Mouse (Mus musculus): ENCODE data around the gene Ccdc146.

Ccdc146 gene

DNA sequence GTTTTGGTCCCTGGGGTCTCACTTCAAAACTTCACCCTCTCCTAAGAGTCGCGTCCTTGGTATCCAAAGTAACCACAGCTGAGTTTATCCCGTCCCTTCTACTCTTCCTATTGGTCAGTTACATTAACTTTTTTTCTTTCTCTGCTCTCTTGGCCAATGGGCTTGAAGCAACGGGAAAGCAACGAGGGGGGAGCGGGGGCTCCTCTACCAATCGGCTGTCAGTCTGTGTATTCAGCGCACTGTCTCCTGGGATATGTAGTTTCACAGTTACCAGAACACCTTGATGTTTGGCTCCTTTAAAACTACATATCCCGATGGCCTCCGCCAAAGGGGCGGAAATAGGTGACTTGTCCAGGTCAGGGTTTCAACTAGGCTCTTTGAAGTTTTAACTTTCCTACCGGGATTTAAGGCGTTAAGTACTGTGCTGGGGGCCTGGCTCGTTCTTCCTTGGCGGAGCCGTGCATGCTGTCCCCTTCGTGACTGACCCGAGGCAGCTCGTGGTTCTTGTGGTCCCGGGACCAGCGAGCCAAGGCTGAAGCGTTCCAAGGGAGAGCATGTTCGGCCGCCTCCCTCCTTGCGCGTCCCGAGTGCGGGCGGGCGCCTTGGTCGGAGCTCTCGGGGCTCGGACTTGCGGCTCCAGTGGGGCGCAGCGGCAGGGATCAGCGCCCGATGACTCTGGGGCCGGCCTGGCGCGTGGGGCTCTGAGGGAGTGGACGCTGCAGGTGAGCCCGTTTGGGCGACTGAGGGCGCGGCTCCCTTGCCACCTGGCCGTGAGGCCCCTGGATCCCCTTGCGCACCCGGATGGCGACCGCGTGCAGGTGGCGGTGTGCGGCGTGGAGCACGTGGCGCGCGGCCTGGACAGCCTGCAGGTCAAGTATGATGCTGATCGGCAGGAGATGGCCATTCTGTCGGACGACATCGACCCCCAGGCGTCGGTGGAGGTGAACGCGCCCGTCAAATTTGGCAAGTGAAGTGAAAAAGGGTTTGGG lies at the start of gene Ccdc146, which contains the start of gene Fam185a:
Gene Ccdc146, minus strand, starts transcription at position 64 of the 989 bp plus-strand sequence.
Gene Fam185a, plus strand, starts transcription at position 345 of the 989 bp plus-strand sequence.
- peak; percentile 97 for DNase-seq

DNA sequence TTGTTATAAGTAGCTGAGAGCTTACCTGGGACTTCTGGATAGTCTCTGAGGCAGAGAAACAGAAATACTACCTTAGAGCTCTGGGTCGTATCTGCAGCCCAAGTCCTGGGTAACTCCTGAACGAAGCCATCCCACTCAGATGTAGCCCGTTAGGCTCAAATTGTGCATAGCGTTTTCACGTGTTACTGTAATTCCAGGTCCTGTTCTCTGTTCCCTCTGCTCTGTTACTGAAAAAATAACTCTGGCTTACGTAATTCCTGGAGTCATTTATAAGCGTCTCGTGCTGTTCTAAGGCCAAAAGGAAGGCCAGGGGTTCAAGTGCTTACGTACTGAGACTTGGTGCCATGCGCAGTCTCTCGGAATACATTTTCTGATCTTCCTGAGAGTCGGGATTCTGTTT lies 43.6 kb upstream of the Ccdc146 start:
- DNase-seq: no peak

DNA sequence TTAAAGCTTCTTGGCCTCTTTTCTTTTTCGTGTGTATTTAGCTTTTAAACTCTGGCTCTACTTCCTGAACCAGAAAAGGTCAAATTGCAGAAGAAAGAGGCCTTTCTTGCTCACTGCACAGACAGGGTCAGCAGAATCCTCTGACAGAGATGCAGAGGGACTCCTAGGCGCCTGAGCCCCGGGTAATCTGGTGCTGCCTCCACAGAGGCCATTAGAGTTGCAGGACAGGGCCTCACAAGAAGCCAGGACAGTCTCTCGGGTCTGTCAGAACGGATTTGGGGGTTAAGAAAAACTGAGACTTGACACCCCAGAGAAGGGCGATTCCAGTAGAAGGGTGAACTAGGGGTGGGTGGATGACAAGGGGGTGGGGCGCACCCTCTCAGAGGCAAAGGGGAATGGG lies 42.9 kb upstream of the Ccdc146 start:
- no peak for DNase-seq

DNA sequence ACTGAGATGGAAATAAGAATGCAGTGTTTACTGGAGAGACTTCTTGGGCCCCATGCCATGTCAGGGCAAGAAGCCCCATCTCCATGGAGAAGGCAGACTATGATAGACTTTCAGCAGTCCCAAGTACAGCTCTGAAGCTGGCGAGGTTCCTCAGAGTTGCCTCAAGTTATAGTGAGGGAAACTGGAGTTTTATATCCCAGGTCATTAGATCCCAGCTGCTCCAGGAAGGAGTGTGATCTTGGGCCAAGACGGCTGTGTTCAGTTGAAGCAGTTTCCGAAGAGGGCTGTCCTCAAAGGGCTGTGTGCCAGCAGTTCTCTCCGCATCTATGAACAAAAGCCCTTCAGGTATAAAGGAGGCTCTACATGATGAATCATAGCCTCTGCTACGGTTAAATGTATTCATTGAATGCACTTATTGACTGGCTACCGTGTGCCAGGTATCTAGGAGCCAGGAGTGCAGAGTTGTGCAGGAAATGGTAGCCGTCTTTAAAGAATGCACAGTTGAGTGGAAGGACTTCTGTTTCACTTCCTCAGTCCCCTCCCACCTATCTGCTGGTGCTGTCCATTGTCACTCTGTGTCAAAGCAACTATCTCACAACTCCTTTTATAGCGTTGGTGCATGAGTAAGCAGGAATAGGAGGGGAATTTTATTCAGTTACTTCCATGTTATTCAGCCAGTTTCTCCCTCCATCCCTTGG lies 16.5 kb upstream of the Ccdc146 start:
- peak; percentile 10 for DNase-seq

DNA sequence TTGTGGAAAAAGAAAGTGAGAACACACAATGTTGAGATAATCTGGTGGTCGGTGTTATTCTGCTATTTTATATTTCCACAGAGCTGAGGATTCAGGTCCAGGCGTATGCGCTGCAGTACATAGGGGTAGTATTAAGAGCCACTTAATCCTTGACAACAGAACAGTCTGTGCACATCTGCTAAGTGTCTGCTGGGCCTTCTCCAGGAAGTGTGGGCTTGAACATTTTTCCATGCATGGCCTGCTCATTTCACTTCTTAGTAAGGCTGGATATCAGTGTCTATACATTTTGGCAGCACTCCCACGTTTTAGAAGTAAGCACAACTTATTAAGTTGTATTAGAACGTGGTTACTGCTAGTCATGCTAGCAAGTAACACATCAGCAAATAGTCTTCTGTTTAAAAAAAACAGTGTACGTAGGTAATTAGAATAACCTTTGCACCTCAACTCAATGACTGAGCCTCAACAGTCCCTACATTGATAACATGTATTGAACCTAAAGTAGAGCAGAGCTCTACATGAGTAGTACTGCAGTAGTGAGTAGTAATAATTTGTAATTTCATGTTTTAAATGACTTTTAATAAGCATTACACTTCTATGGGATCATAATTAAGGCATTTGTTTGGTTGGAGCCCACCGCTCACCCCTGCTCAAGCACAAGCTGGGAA lies 15.1 kb upstream of the Ccdc146 start:
- no peak for DNase-seq

DNA sequence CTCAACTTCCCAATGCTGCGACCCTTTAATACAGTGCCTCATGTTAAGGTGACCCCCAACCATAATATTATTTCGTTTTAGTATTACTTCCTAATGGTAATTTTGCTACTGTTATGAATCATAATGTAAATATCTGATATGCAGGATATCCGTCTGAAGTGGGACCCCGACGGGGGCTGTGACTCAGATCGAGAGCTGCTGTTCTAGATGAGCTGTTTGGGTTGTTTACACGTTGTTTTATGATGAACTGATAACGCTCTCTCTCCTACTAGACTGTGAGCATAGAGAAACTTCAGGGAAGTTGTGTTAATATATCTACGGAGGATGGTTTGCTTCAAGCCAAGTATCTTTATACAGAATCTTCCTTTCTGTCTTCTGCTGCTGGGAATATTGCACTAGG lies 14.0 kb upstream of the Ccdc146 start:
- DNase-seq: no peak

DNA sequence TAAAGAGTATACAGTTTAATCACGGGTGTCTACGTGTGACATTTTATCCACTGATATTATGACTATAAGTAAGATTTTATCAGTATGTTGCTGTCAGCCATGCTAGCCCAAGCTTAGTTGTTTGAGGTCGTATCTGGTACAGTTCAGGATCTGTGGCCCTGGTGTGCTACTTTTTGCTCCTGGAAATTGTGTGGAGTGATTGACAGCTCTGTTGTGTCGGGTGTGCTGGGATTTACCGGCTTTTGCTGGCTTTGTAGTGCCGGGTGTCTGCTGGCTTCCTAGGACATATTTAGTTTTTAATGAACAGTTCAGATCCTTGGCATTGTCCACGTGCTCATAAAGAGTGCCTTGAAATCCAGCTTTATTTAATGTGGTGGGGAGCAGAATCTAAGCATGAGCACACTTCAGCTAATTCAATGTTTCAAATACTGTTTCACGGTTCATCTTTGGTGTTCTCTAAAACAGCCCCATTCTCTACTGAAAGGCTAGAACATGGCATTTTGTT lies 12.0 kb upstream of the Ccdc146 start:
- DNase-seq: no peak

DNA sequence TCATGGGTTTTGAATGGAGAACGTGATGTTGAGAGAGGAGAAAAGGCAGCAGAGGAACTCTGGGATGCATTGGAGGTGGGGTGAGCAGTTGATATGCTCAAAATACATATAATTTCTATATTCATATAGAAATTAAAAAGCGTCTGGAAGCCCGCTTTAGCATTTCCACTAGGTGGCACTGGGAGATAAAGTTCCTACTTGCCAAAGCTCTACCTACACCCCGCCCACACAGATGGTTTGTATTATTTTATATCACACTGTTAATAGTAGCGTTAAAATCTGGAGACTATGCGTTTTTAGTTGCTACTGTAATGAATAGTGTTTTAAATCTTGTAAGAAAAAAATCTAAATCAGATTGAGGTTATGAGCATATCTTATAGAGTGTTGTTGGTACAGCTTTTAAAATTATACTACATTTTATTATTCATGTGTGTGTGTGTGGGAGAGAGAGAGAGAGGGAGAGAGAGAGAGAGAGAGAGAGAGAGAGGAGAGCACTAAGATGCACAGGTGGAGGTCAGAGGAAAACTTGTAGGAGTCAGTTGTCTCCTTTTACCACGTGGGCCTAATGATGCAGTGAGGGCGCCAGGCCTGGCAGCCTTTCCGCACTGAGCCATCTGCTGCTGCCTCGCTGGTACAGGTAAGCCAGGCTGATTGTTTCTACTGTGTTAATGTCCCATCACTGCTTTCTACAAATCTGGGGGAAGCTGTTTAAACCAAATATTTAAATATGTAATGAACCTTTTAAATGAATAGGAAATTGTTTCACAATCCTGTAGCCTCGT lies 9.9 kb upstream of the Ccdc146 start:
- DNase-seq: peak; percentile 70

DNA sequence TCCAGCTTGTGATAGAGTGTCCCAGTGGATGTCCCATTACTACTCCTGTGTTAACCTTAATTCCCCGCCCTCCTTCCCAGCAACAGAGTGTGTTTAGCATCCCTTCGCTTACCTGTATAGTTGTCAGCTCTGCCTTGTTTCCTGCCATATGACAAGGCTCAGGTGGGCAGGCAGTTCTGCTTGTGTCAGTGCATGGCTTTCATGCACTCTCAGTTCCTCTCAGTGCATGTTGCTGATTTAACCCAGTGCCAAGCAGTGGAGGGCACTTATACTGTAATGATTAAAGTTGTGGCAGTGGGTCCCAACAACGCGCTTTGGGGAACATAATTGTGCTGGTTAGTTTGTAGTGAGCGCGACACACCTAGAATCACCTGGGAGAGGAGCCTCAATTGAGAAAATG lies 2.2 kb upstream of the Ccdc146 start:
- DNase-seq: no peak

DNA sequence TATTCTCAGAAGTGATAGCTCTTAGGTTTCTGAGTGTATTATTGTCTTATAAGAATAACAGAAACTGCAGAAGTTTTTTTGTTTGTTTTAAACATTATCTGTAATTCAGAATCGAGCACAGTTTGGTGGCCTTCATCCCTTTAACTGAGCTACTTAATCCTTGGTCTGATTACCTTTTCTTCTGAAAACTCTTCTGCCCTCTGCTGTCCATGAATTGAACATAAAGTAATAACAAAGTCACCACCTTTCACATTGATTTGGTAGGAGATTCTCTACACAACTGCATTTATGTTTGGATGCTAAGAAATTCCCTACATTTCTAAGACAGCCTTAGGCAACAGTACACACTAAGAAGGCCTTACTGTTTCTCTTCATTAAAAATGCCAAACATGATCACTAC lies 3.9 kb downstream of the Ccdc146 start:
- no peak for DNase-seq

DNA sequence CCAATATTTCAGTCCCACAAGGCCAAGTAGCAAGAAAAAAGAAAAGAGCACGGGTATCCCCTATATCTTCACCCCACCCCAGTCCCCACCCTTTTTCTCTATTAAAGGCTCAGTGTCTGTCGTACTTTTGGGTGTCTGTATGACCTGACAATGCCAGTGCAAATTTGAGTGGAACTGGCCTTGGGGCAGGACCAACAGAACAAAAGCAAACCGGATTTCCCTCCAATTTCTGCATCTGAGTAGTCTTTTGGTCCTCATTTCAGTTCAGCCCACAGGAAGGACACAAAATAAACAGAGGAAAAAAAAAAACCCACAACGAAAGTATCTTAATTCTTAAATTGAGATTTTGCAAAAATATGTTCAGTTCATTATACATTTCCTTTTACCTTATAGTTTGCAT lies 5.9 kb downstream of the Ccdc146 start:
- no peak for DNase-seq

DNA sequence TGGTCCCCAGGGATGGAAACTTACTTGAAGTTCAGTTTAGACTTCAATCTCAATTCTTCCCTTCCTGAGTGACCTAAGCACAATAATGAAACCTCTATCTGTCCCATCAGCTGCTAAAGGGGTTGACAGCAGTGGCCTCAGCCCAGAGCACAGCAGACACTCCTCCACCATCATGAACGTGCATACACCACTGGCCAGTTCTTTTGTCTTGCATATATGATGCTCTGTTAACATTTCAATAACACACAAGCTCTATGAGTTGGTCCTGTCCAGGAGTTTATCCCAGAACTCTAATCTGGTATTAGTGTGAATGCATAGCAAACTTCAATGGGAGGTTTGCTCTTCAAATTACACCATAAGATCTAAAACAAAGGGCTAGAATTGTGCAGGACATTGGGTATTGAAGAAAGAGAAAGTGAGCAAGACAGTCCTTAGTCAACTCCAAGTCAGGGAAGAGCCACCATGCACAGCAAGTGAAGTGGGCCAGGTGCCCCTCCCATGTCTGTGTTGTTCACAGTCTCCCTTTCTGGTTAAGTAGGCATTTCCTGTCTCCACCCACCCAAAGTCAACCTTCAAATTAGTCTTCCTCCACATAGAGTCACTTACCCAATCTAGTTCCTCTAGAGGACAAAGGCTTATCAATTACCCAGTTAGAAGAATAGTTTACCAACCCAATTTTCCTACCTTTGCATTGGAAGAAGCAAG lies 10.2 kb downstream of the Ccdc146 start:
- no peak for DNase-seq

DNA sequence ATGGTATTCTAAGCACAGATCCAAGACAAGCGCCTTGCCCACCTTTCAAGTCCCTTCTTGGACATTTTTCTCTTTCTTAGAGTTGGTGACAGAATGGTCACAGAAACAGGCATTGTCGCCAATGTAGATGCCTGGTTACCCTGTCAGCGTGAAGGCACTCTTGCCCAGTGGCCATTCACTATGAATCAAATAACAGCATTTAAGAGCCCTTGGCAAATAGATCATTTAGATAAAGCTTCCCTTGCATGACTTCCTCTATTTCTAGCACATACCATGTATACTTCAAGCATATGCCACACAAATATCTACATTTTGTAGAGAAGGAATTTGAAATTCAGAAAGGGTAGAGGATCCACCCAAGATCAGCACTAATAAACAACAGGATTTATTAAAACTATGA lies 11.2 kb downstream of the Ccdc146 start:
- no peak for DNase-seq

DNA sequence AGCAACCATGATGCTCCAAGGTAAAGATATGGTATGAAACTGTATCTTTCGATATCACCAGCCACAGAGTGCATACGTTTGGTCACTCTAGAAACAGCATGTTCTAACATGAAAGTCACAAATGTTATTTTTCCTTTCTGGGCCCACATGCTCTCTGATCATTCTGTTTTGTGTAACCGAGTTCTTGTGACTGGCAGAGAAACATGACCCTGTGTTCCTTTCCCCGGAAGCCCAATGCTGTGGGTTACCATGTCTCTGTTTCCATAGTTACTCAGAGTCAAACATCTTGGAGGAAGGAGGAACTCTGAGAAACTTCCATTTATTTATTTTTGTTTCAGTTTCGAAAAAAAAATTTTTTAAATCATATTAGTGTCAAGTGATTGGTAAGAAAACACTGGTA lies 12.4 kb downstream of the Ccdc146 start:
- no peak for DNase-seq

DNA sequence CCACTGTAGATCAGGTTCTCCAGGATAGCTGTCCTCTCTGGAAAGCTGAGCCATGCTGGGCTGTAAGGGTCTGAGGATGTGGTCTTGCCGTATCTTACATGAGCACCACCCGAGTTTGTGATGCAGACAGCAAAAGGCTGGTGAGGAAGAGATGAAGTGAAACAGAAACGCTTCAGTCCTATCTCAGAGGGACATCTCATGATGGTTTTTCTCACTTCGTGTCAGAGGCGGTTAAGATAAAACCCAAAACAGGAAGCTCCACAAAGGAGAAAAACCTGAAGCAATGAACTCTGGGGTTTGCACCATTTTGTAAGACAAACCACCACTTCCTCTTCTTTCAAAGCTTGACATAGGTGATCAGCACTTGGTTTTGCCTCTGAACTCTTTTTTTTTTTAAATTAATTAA lies 13.2 kb downstream of the Ccdc146 start:
- DNase-seq: no peak

DNA sequence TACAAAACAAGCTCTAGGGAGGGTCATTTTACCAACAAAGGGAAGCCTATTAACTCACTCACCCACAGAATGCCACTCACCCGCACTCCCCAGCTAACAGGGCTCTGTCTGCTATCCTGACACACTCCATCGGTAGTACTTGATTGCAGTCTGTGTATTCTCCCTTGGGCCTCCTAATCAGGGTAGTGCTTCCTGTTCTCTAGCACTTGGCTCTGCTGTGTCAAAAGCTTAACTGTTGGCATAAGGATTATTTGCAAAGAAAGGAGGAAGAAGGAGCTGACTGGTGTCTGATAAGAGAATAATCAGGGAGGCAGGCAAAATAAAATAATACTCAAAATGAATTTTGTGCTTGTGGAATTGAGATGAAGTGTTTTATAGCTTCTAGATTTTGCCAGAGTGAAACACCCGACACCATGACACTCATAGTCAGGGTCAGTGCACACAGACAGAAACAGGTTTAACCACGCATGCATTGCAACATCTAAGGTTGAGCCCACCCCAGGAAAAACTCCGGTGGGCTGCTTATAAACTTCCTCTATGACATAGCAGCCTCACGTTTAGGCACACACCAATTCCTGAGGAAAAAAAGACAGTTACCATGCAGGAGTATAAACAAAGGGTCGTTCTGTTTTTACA lies 29.2 kb downstream of the Ccdc146 start:
- no peak for DNase-seq

DNA sequence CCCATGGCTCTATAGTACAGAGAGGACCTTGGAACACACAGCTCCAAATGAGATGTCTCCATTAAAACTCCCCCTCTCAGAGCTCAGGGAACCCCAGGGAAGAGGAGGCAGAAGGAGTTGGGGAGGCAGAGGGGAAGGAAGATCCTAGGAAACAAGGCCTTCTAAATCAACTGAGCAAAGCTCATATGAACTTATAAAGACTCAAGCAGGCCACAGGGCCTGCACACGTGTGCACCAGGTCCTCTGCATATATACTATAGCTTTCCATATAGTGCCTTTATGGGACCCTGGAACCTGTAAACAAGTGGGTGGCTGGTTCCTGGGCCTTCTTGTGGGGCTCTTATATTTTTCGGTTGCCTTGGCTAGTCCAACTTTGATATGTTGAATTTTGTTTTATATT lies 29.9 kb downstream of the Ccdc146 start:
- DNase-seq: no peak

DNA sequence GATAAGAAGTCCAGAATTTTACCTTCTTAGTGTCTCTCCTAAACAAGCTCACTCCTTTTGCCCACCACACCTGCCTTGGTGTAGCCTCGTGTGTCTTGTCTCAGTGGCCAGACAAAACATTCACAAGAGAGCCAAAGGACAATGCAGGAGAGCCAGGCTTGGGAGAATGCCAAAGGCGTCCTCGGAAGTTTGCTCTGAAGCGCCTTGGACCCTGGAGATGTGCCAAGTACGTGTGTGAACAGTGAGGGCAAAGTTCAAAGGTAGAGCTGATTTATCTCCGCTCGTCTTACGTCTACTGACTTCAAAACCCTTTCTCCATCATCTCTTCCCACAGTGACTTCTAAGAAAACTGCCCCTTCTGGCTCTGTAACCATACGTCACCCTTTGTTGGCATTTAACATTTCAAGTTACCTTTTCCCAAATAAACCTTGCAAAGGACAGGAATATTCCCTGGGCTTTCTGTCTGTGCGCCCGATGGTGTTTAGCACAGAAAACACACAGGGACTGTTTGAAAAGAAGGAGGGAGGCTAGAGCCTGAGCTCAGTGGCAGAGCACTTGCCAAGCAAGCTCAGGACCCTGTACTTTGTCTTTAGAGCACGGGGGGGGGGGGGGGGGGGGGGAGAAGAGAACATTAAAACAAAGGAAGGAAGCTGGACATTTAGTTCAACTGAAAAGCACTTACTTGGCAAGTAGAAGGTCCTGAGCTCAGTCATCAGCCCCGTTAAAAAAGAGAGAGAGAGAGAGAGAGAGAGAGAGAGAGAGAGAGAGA lies 32.7 kb downstream of the Ccdc146 start:
- no peak for DNase-seq

DNA sequence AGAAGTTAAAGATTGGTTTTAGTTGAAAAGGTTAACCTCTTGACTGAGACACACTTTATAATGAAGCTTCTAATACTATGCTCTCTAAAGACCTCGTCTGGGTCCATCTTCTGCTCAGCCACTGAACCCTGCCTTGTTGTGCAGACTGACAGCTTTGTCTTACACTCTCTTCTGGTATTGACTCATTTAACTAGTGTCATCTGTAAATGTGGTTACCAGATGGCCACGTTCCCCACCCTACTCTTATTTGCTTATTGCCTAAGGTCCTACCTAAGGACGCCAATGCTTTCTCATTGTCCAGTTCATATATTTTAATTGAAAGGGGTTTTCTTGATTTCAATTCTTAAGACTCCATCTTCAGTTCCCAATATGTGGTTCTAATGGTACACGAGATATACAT lies 35.6 kb downstream of the Ccdc146 start:
- DNase-seq: no peak

DNA sequence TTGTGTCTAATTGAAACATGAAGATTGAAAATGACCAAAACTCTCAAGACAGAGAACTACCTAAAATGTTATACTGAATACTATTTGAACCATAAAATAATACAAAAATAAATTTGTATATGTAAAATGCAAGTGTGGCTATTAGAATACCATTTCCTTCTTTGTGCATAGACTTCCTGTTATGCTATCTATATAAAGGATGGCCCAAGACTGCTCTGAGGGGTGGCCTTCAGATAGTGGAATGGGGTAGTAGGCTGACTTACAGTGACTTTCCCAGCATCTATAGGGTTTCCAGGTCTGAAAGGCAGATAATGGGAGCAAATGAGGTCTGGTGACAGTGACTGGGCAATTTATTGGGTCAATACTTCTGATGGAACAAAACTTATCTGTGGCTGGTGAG lies 37.1 kb downstream of the Ccdc146 start:
- DNase-seq: no peak

DNA sequence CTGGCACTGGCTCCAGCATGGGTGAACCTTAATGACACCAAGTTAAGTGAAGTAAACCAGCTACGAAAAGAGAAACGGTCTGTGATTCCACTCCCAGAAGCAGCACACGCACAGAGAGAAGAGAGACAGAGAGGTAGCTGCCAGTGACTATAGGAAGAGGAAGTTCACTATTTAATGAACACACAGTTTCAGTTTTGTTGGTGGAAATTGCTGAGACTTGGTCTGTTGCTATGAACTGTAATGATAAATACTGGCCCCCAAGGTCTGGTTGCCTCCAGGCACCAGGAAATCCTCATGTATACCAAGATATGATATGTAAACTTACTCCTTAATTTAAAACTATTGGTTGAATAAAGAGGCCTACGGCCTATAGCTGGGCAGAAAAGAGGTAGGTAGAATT lies 38.0 kb downstream of the Ccdc146 start:
- DNase-seq: no peak

Measured in cerebellum, adult 9-11 months (tissue).